Mouse (Mus musculus): ENCODE measurements at regions not wholly inside any gene's neighbourhood (a gene's known extent, or its start where the extent isn't known, plus 50 kb on each side); places are given as distances from the start of the nearest gene placed in this dataset.
"Not testable (repeated sequence)": the region's sequence is repeated elsewhere in the genome, so short reads cannot be mapped to it uniquely, and the experiment has no call there.

GRCm38 (mm10) chr12:22745556-22745955, 1034.5 kb downstream of the Gm10330 start:
- DNase-seq: peak; percentile 8

- DNase-seq: not testable (repeated sequence)
These were observed 1035.0 kb downstream of the Gm10330 start for GRCm38 (mm10) chr12:22745067-22745466.

Data from kidney, adult 11 months (tissue).